Mouse (Mus musculus): Measurements from ENCODE around the gene Zfp715. TPM values are rescaled to one million over a fixed set of nuclear protein-coding genes. Genes with fewer than 3 reads are reported as not detected.
A peak's percentile ranks its signal among the peaks of the same experiment; 100 is the strongest.

Gene Zfp715
- polyA plus RNA-seq, 1 experiment, result 3.7 TPM

DNA sequence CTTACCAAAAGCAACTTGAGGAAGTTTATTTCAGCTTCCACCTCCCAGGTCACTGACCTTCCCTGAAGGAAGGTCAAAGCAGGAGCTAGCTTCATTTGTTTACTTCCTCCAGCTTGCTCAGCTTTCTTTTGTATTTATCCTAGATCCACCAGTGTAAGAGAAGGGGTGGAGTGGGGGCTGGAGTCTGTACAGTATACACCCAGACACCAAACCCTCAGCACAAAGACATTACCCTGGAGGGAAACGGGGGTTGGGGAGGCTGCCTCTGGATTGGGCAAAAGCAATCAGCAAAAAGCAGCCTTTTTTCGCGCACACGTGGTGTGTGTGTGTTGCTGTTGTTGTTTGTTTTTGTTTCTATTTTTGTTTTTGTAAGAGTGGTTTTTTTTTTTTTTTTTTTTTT, 33.1 kb upstream of the Zfp715 start:
- Histone ChIP-seq H3K4me3 (replicated peaks) (no peak overlapping the region), H3K4me1 (peaks cover 80% of the 10 kb centered on the region), H3K9me3 (no peaks in the 10 kb centered on the region), H3K27me3 (replicated peaks) (no peaks in the 10 kb centered on the region), H3K36me3 (replicated peaks; ENCODE audit: low read length) (no peaks in the 10 kb centered on the region)
- TF ChIP-seq GATA1 (IDR thresholded peaks at IDR 0.05; ENCODE audit: borderline replicate concordance, low read length), result no peak
- TF ChIP-seq FLI1 (IDR thresholded peaks at IDR 0.05; ENCODE audit: low read length), result no peak

- H3K27me3 ChIP-seq (replicated peaks), result no peaks in the 10 kb centered on the region
- no peaks in the 10 kb centered on the region for H3K9me3 ChIP-seq
- H3K36me3 ChIP-seq (replicated peaks; ENCODE audit: low read length), result no peaks in the 10 kb centered on the region
- no peak overlapping the region for H3K4me3 ChIP-seq (replicated peaks)
- no peak for TF ChIP-seq FLI1 (IDR thresholded peaks at IDR 0.05; ENCODE audit: low read length)
- TF ChIP-seq GATA1 (IDR thresholded peaks at IDR 0.05; ENCODE audit: borderline replicate concordance, low read length), result no peak
- H3K4me1 ChIP-seq, result peaks cover 63% of the 10 kb centered on the region
Measured at GRCm38 (mm10) chr7:43344491-43344890, 31.4 kb upstream of the Zfp715 start.

- no peaks in the 10 kb centered on the region for H3K36me3 ChIP-seq (replicated peaks; ENCODE audit: low read length)
- peaks cover 58% of the 10 kb centered on the region for H3K4me1 ChIP-seq
- no peaks in the 10 kb centered on the region for H3K27me3 ChIP-seq (replicated peaks)
- TF ChIP-seq FLI1 (IDR thresholded peaks at IDR 0.05; ENCODE audit: low read length) (no peak), GATA1 (IDR thresholded peaks at IDR 0.05; ENCODE audit: borderline replicate concordance, low read length) (no peak)
- no peak overlapping the region for H3K4me3 ChIP-seq (replicated peaks)
- H3K9me3 ChIP-seq, result no peaks in the 10 kb centered on the region
Measured at GRCm38 (mm10) chr7:43344020-43344419, 30.9 kb upstream of the Zfp715 start.

- TF ChIP-seq FLI1 (IDR thresholded peaks at IDR 0.05; ENCODE audit: low read length) (no peak), GATA1 (IDR thresholded peaks at IDR 0.05; ENCODE audit: borderline replicate concordance, low read length) (no peak)
- H3K4me3 ChIP-seq (replicated peaks), result peak overlapping the region; percentile 60
- no peaks in the 10 kb centered on the region for H3K9me3 ChIP-seq
- no peaks in the 10 kb centered on the region for H3K27me3 ChIP-seq (replicated peaks)
- peaks cover 51% of the 10 kb centered on the region for H3K4me1 ChIP-seq
- no peaks in the 10 kb centered on the region for H3K36me3 ChIP-seq (replicated peaks; ENCODE audit: low read length)
Measured at GRCm38 (mm10) chr7:43343191-43343590, 30.1 kb upstream of the Zfp715 start.

GRCm38 (mm10) chr7:43340771-43341170, 27.7 kb upstream of the Zfp715 start:
- Histone ChIP-seq H3K4me1 (peaks cover 27% of the 10 kb centered on the region), H3K27me3 (replicated peaks) (no peaks in the 10 kb centered on the region), H3K4me3 (replicated peaks) (no peak overlapping the region), H3K9me3 (no peaks in the 10 kb centered on the region), H3K36me3 (replicated peaks; ENCODE audit: low read length) (no peaks in the 10 kb centered on the region)
- no peak for TF ChIP-seq GATA1 (IDR thresholded peaks at IDR 0.05; ENCODE audit: borderline replicate concordance, low read length)
- no peak for TF ChIP-seq FLI1 (IDR thresholded peaks at IDR 0.05; ENCODE audit: low read length)

- Histone ChIP-seq H3K9me3 (no peaks in the 10 kb centered on the region), H3K4me1 (peaks cover 5% of the 10 kb centered on the region; the same call in 1 of the 2 replicates), H3K4me3 (replicated peaks) (no peak overlapping the region), H3K27me3 (replicated peaks) (no peaks in the 10 kb centered on the region), H3K36me3 (replicated peaks; ENCODE audit: low read length) (no peaks in the 10 kb centered on the region)
- TF ChIP-seq GATA1 (IDR thresholded peaks at IDR 0.05; ENCODE audit: borderline replicate concordance, low read length), result no peak
- no peak for TF ChIP-seq FLI1 (IDR thresholded peaks at IDR 0.05; ENCODE audit: low read length)
Measured at GRCm38 (mm10) chr7:43333899-43334298, 20.8 kb upstream of the Zfp715 start.

DNA sequence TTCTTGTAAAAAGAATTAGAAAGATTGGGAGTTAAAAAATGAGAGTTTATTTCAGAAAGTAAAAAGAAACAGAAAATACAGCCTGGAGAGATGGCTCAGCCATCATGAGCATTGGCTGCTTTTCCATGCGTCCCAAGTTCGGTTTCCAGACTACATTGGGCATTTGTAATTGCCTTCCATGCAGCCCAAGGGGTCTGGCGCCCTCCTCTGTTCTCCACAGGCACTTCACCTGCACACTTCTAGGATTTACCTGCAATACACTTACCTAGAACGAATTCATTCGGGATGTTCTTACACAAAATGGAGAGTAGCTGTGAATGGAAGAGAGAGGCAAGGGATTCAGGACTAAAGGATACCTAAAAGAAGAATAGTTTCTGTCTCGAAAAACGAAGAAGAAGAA, 20.1 kb upstream of the Zfp715 start:
- no peak for TF ChIP-seq FLI1 (IDR thresholded peaks at IDR 0.05; ENCODE audit: low read length)
- TF ChIP-seq GATA1 (IDR thresholded peaks at IDR 0.05; ENCODE audit: borderline replicate concordance, low read length), result no peak
- H3K9me3 ChIP-seq, result no peaks in the 10 kb centered on the region
- H3K4me1 ChIP-seq, result peaks cover 5% of the 10 kb centered on the region; the same call in 1 of the 2 replicates
- H3K36me3 ChIP-seq (replicated peaks; ENCODE audit: low read length), result no peaks in the 10 kb centered on the region
- no peaks in the 10 kb centered on the region for H3K27me3 ChIP-seq (replicated peaks)
- no peak overlapping the region for H3K4me3 ChIP-seq (replicated peaks)

- Histone ChIP-seq H3K4me3 (replicated peaks) (no peak overlapping the region), H3K9me3 (no peaks in the 10 kb centered on the region), H3K27me3 (replicated peaks) (no peaks in the 10 kb centered on the region), H3K36me3 (replicated peaks; ENCODE audit: low read length) (no peaks in the 10 kb centered on the region), H3K4me1 (peaks cover 3% of the 10 kb centered on the region; the same call in 1 of the 2 replicates)
- no peak for TF ChIP-seq GATA1 (IDR thresholded peaks at IDR 0.05; ENCODE audit: borderline replicate concordance, low read length)
Measured at GRCm38 (mm10) chr7:43328101-43328500, 15.0 kb upstream of the Zfp715 start.

- H3K36me3 ChIP-seq (replicated peaks; ENCODE audit: low read length), result no peaks in the 10 kb centered on the region
- H3K4me1 ChIP-seq, result no peaks in the 10 kb centered on the region
- H3K27me3 ChIP-seq (replicated peaks), result no peaks in the 10 kb centered on the region
- H3K9me3 ChIP-seq, result no peaks in the 10 kb centered on the region
- TF ChIP-seq FLI1 (IDR thresholded peaks at IDR 0.05; ENCODE audit: low read length) (no peak), GATA1 (IDR thresholded peaks at IDR 0.05; ENCODE audit: borderline replicate concordance, low read length) (no peak)
- no peak overlapping the region for H3K4me3 ChIP-seq (replicated peaks)
Measured at GRCm38 (mm10) chr7:43326223-43326780, 13.2 kb upstream of the Zfp715 start.

- peaks cover 54% of the 10 kb centered on the region for H3K4me1 ChIP-seq
- TF ChIP-seq GATA1 (IDR thresholded peaks at IDR 0.05; ENCODE audit: borderline replicate concordance, low read length), result no peak
- no peak for TF ChIP-seq FLI1 (IDR thresholded peaks at IDR 0.05; ENCODE audit: low read length)
- peaks cover 36% of the 10 kb centered on the region for H3K36me3 ChIP-seq (replicated peaks; ENCODE audit: low read length)
- no peaks in the 10 kb centered on the region for H3K27me3 ChIP-seq (replicated peaks)
- H3K9me3 ChIP-seq, result no peaks in the 10 kb centered on the region
- peak overlapping the region; percentile 100 for H3K4me3 ChIP-seq (replicated peaks)
Measured at GRCm38 (mm10) chr7:43312386-43313012, 595 bp downstream of the Zfp715 start.
